Mouse (Mus musculus) mammary gland, adult 2 months (tissue): Measurements from ENCODE around the gene Tnfrsf11a. TPM values are rescaled to one million over a fixed set of nuclear protein-coding genes. Genes with fewer than 3 reads are reported as not detected.

ENCODE experiments used
- polyA plus RNA-seq: library from polyadenylated mRNA; depleted of rRNA; stranded (reverse); fragments of >200 nt; gene quantifications from 2 replicates; pipeline ENCODE4 v1.2.3, GENCODE M21; 2012; ENCODE audit warnings: low replicate concordance; rRNA removed

The Tnfrsf11a gene
- 7.8 and 9.6 TPM in 2 replicates for polyA plus RNA-seq

GRCm38 (mm10) chr1:105780457-105781364 lies at the start of gene Tnfrsf11a:
Gene Tnfrsf11a, plus strand, starts transcription at chr1:105780718.

Other genes starting within 250 kb of the Tnfrsf11a start
- 6.0 and 14.4 TPM in 2 replicates for gene Pign, start 117.0 kb upstream of the Tnfrsf11a start, polyA plus RNA-seq
- gene Relch, start 116.9 kb upstream of the Tnfrsf11a start, polyA plus RNA-seq: 18.4 and 32.5 TPM in 2 replicates
- gene Zcchc2, start 209.7 kb downstream of the Tnfrsf11a start, polyA plus RNA-seq: 25.6 and 26.7 TPM in 2 replicates